Mouse (Mus musculus) splenic B cell, adult 2 months (primary cell): ENCODE measurements around the gene Cluap1.

Experiments used
- DNase-seq: peaks from one replicate; pipeline ENCODE4 v3.0.0-alpha.2; 2011; ENCODE audit warnings: low read depth, low spot score
- H3K27me3 ChIP-seq: 2 replicates; pipeline ENCODE4 v1.6.1; 2012; ENCODE audit warnings: mild to moderate bottlenecking, low read length, moderate library complexity, mixed read lengths; ENCODE audit not compliant: control insufficient read depth, poor library complexity, insufficient read depth, severe bottlenecking
- H3K36me3 ChIP-seq: 2 replicates; pipeline ENCODE4 v1.6.1; 2012; ENCODE audit warnings: mild to moderate bottlenecking, low read length, moderate library complexity, mixed read lengths; ENCODE audit not compliant: control insufficient read depth, poor library complexity, insufficient read depth, severe bottlenecking

The Cluap1 gene

GRCm38 (mm10) chr16:3976251-3976671 is 67.7 kb downstream of the Cluap1 start, which contains the start of gene Nlrc3:
Gene Nlrc3, minus strand, starts transcription at chr16:3976632.
- Histone ChIP-seq H3K27me3 (no peaks in the 10 kb centered on the region), H3K36me3 (no peaks in the 10 kb centered on the region; the same call in 1 of the 2 replicates)
- peak; percentile 29 for DNase-seq

- DNase-seq: no peak
- no peaks in the 10 kb centered on the region for H3K27me3 ChIP-seq
- no peaks in the 10 kb centered on the region; the same call in 1 of the 2 replicates for H3K36me3 ChIP-seq
These were observed 68.1 kb downstream of the Cluap1 start for GRCm38 (mm10) chr16:3976712-3977111.

GRCm38 (mm10) chr16:3982173-3982572 is 73.6 kb downstream of the Cluap1 start:
- peak; percentile 69 for DNase-seq
- Histone ChIP-seq H3K36me3 (no peaks in the 10 kb centered on the region; the same call in 1 of the 2 replicates), H3K27me3 (no peaks in the 10 kb centered on the region)

GRCm38 (mm10) chr16:3983146-3983700 is 74.6 kb downstream of the Cluap1 start:
- DNase-seq: peak; percentile 57
- no peaks in the 10 kb centered on the region for H3K27me3 ChIP-seq
- H3K36me3 ChIP-seq: no peaks in the 10 kb centered on the region; the same call in none of the 2 replicates

GRCm38 (mm10) chr16:3988410-3988809 is 79.8 kb downstream of the Cluap1 start:
- peaks cover 8% of the 10 kb centered on the region for H3K36me3 ChIP-seq
- no peak for DNase-seq
- no peaks in the 10 kb centered on the region for H3K27me3 ChIP-seq
